In the genomic region with DNA sequence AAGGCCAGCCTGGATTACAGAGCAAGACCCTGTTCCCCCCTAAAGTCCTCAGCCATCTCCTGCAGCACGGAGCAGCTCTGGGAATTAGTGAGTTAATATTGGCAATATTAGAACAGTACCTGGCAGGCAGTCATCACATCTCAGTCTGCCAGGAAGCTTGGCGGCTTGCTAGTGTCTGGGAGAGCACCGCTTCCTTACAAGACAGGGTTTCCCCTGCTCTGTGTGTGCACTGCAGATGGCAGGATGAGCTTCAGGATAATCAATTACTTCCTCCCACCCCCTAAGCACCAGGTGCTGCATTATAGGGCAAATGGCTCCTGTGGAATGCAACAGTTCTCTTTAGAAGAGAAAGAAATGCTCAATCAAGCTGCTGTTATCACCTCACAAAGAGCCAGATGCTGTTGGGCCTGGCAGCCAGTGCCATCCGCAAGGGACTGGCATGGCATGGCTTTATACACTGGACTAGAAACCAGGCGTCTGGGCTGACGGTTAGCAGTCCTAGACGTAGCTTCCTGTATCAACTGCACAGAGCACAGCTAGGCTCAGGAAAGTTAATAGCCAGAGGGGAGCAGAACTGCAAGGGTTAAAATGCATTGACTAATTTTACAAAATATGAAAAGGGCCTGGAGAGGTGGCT, we compare ENCODE assay signal across 25 mouse cellular contexts. TPM values are rescaled to one million over a fixed set of nuclear protein-coding genes. Genes with fewer than 3 reads are reported as not detected.
DNase-seq lines count a peak whose midpoint lies in the region; ATAC-seq lines count a peak whose summit lies in the region.
"Had no signal": no experiment of that assay in that cellular context is flagged by ENCODE, and none has a peak within 500 bp of the region (broad histone marks: within the 10 kb centered on the region; RNA-seq: fewer than 3 reads in every experiment).

No protein-coding gene starts in this region.

- H3K9me3 ChIP-seq in forebrain, embryonic 13.5 days (replicated peaks): 0 out of 2 replicates have a peak, but pooled peaks cover 3% of the 10 kb centered on the region
- H3K9me3 ChIP-seq in forebrain, embryonic 12.5 days: no peaks in the 10 kb centered on the region
- H3K9me3 ChIP-seq in hindbrain, embryonic 15.5 days: peaks cover 3% of the 10 kb centered on the region; the same call in 1 of the 2 replicates
- no peaks in the 10 kb centered on the region for H3K9me3 ChIP-seq in hindbrain, embryonic 12.5 days (replicated peaks)
- H3K9me3 ChIP-seq in neural tube, embryonic 15.5 days (replicated peaks): no peaks in the 10 kb centered on the region
- H3K9me3 ChIP-seq in hindbrain, embryonic 16.5 days (ENCODE audit: control insufficient read depth, low read length): no peaks in the 10 kb centered on the region; the same call in 1 of the 2 replicates
- H3K9me3 ChIP-seq in liver, embryonic 12.5 days (replicated peaks): no peaks in the 10 kb centered on the region
- H3K9me3 ChIP-seq: G1E; heart, embryonic 15.5 days; intestine, embryonic 15.5 days; midbrain, embryonic 10.5 days had no signal

- H3K4me1 ChIP-seq in forebrain, embryonic 13.5 days: peaks cover 19% of the 10 kb centered on the region
- peaks cover 17% of the 10 kb centered on the region for H3K4me1 ChIP-seq in forebrain, embryonic 12.5 days
- H3K4me1 ChIP-seq in hindbrain, embryonic 15.5 days (replicated peaks): peaks cover 15% of the 10 kb centered on the region
- H3K4me1 ChIP-seq in hindbrain, embryonic 12.5 days: no peaks in the 10 kb centered on the region
- H3K4me1 ChIP-seq in neural tube, embryonic 15.5 days: peaks cover 11% of the 10 kb centered on the region
- H3K4me1 ChIP-seq in hindbrain, embryonic 16.5 days (ENCODE audit: control insufficient read depth, insufficient read depth, low read depth, low read length): peaks cover 8% of the 10 kb centered on the region
- H3K4me1 ChIP-seq in liver, embryonic 12.5 days: no peaks in the 10 kb centered on the region
- H3K4me1 ChIP-seq: heart, embryonic 15.5 days; intestine, embryonic 15.5 days; midbrain, embryonic 10.5 days had no signal

- no peak overlapping the region for H3K9ac ChIP-seq in forebrain, embryonic 13.5 days
- no peak overlapping the region for H3K9ac ChIP-seq in forebrain, embryonic 12.5 days
- no peak overlapping the region for H3K9ac ChIP-seq in hindbrain, embryonic 15.5 days
- no peak overlapping the region for H3K9ac ChIP-seq in hindbrain, embryonic 12.5 days
- H3K9ac ChIP-seq in neural tube, embryonic 15.5 days (replicated peaks): no peak overlapping the region
- no peak overlapping the region for H3K9ac ChIP-seq in hindbrain, embryonic 16.5 days (ENCODE audit: low read depth, low read length)
- H3K9ac ChIP-seq in liver, embryonic 12.5 days: no peak overlapping the region
- H3K9ac ChIP-seq: heart, embryonic 15.5 days; intestine, embryonic 15.5 days; liver, postnatal 0 days had no signal

- no peak overlapping the region for H3K4me2 ChIP-seq in forebrain, embryonic 13.5 days
- H3K4me2 ChIP-seq in forebrain, embryonic 12.5 days: no peak overlapping the region
- H3K4me2 ChIP-seq in hindbrain, embryonic 15.5 days: no peak overlapping the region
- H3K4me2 ChIP-seq in hindbrain, embryonic 12.5 days (replicated peaks): no peak overlapping the region
- H3K4me2 ChIP-seq in neural tube, embryonic 15.5 days: no peak overlapping the region
- H3K4me2 ChIP-seq in hindbrain, embryonic 16.5 days (ENCODE audit: low read length): no peak overlapping the region
- H3K4me2 ChIP-seq in liver, embryonic 12.5 days: no peak overlapping the region
- H3K4me2 ChIP-seq: heart, embryonic 15.5 days; intestine, embryonic 15.5 days had no signal

- H3K27ac ChIP-seq in forebrain, embryonic 13.5 days: peak overlapping the region; percentile 21
- H3K27ac ChIP-seq in forebrain, embryonic 12.5 days: no peak overlapping the region
- no peak overlapping the region for H3K27ac ChIP-seq in hindbrain, embryonic 15.5 days (replicated peaks)
- H3K27ac ChIP-seq in hindbrain, embryonic 12.5 days: no peak overlapping the region
- no peak overlapping the region for H3K27ac ChIP-seq in neural tube, embryonic 15.5 days (replicated peaks)
- no peak overlapping the region for H3K27ac ChIP-seq in hindbrain, embryonic 16.5 days (ENCODE audit: low read depth, low read length)
- no peak overlapping the region for H3K27ac ChIP-seq in liver, embryonic 12.5 days
- H3K27ac ChIP-seq: heart, embryonic 15.5 days; intestine, embryonic 15.5 days; midbrain, embryonic 10.5 days had no signal

- no peaks in the 10 kb centered on the region for H3K27me3 ChIP-seq in forebrain, embryonic 13.5 days
- no peaks in the 10 kb centered on the region for H3K27me3 ChIP-seq in forebrain, embryonic 12.5 days
- no peaks in the 10 kb centered on the region for H3K27me3 ChIP-seq in hindbrain, embryonic 15.5 days
- H3K27me3 ChIP-seq in hindbrain, embryonic 12.5 days: no peaks in the 10 kb centered on the region
- H3K27me3 ChIP-seq in neural tube, embryonic 15.5 days (replicated peaks): no peaks in the 10 kb centered on the region
- H3K27me3 ChIP-seq in hindbrain, embryonic 16.5 days (replicated peaks; ENCODE audit: control insufficient read depth, insufficient read depth, low read length): no peaks in the 10 kb centered on the region
- H3K27me3 ChIP-seq in liver, embryonic 12.5 days (replicated peaks): no peaks in the 10 kb centered on the region
- H3K27me3 ChIP-seq: CH12.LX; heart, embryonic 15.5 days; intestine, embryonic 15.5 days had no signal

- no peak for DNase-seq in neural tube, embryonic 10.5 days (ENCODE audit: extremely low spot score, low spot score)
- DNase-seq: adrenal gland, postnatal 36 days; B cell, adult 2 months; cerebellum, adult 18-20 months; gastrocnemius, postnatal 36 days; heart, postnatal 4 days; kidney, adult 9 months; kidney, postnatal 14 days; liver, postnatal 0 days; lung, postnatal 10 days; thymus, postnatal 14 days had no signal

- ATAC-seq in forebrain, embryonic 13.5 days: peak; percentile 68
- no peak for ATAC-seq in forebrain, embryonic 12.5 days (ENCODE audit: low FRiP score)
- ATAC-seq in hindbrain, embryonic 15.5 days (ENCODE audit: low FRiP score, low read depth): peak; percentile 89
- ATAC-seq in hindbrain, embryonic 12.5 days (ENCODE audit: low FRiP score): no peak
- ATAC-seq in neural tube, embryonic 15.5 days (ENCODE audit: low FRiP score): peak; percentile 68
- peak; percentile 66 for ATAC-seq in hindbrain, embryonic 16.5 days
- no peak for ATAC-seq in liver, embryonic 12.5 days
- ATAC-seq: intestine, embryonic 15.5 days; liver, postnatal 0 days; Patski had no signal

- H3K4me3 ChIP-seq in forebrain, embryonic 13.5 days: no peak overlapping the region
- H3K4me3 ChIP-seq in forebrain, embryonic 12.5 days (replicated peaks): no peak overlapping the region
- H3K4me3 ChIP-seq in hindbrain, embryonic 15.5 days: no peak overlapping the region
- H3K4me3 ChIP-seq in hindbrain, embryonic 12.5 days: no peak overlapping the region
- no peak overlapping the region for H3K4me3 ChIP-seq in neural tube, embryonic 15.5 days (replicated peaks)
- no peak overlapping the region for H3K4me3 ChIP-seq in hindbrain, embryonic 16.5 days (ENCODE audit: low read length)
- no peak overlapping the region for H3K4me3 ChIP-seq in liver, embryonic 12.5 days
- H3K4me3 ChIP-seq: heart, embryonic 15.5 days; intestine, embryonic 15.5 days; midbrain, embryonic 10.5 days had no signal

- no peaks in the 10 kb centered on the region for H3K36me3 ChIP-seq in forebrain, embryonic 13.5 days (ENCODE audit: poor library complexity, severe bottlenecking)
- H3K36me3 ChIP-seq in forebrain, embryonic 12.5 days (replicated peaks): no peaks in the 10 kb centered on the region
- no peaks in the 10 kb centered on the region for H3K36me3 ChIP-seq in hindbrain, embryonic 15.5 days
- H3K36me3 ChIP-seq in hindbrain, embryonic 12.5 days: no peaks in the 10 kb centered on the region
- H3K36me3 ChIP-seq in neural tube, embryonic 15.5 days: no peaks in the 10 kb centered on the region
- H3K36me3 ChIP-seq in hindbrain, embryonic 16.5 days (ENCODE audit: control insufficient read depth, insufficient read depth, low read length): no peaks in the 10 kb centered on the region
- H3K36me3 ChIP-seq in liver, embryonic 12.5 days: no peaks in the 10 kb centered on the region
- H3K36me3 ChIP-seq: G1E; heart, embryonic 15.5 days; intestine, embryonic 15.5 days; midbrain, embryonic 10.5 days had no signal

- WGBS in forebrain, embryonic 13.5 days: 74% methylated on average over 7 of the region's 7 CpGs
- WGBS in forebrain, embryonic 12.5 days: 79% methylated on average over 7 of the region's 7 CpGs
- WGBS in hindbrain, embryonic 15.5 days: 61% methylated on average over 7 of the region's 7 CpGs
- WGBS in hindbrain, embryonic 12.5 days: 87% methylated on average over 7 of the region's 7 CpGs
- 59% methylated on average over 7 of the region's 7 CpGs for WGBS in neural tube, embryonic 15.5 days
- 69% methylated on average over 7 of the region's 7 CpGs for WGBS in hindbrain, embryonic 16.5 days
- WGBS in liver, embryonic 12.5 days (ENCODE audit: insufficient replicate concordance): 68% methylated on average over 7 of the region's 7 CpGs

RNA-seq across cellular contexts. Expression of a gene that starts 38.3 kb away (rescaled TPM):
- 4.1 and 6.1 TPM in 2 replicates for polyA plus RNA-seq in forebrain, embryonic 13.5 days (2015; fragmentation: Nextera tagmentation; extraction: Ambion mirVana)
- 3.0 and 3.3 TPM in 2 replicates for polyA plus RNA-seq in forebrain, embryonic 12.5 days (2016; fragmentation: Nextera tagmentation; extraction: Ambion mirVana)
- polyA plus RNA-seq in hindbrain, embryonic 15.5 days (2015; fragmentation: Nextera tagmentation; extraction: Ambion mirVana): 4.4 and 5.2 TPM in 2 replicates
- polyA plus RNA-seq in hindbrain, embryonic 12.5 days (2016; fragmentation: Nextera tagmentation; extraction: Ambion mirVana): 1.1 and 1.4 TPM in 2 replicates
- polyA plus RNA-seq in neural tube, embryonic 15.5 days (2015; fragmentation: Nextera tagmentation; extraction: Ambion mirVana): 3.1 and 3.8 TPM in 2 replicates
- 4.0 and 4.4 TPM in 2 replicates for polyA plus RNA-seq in hindbrain, embryonic 16.5 days (2015; fragmentation: Nextera tagmentation; extraction: Ambion mirVana)
- 0.66 and 1.5 TPM in 2 replicates for polyA plus RNA-seq in liver, embryonic 12.5 days (2016; fragmentation: Nextera tagmentation; extraction: Ambion mirVana)
- polyA plus RNA-seq: G1E; liver, adult 2 months; Patski had no signal

Comparison
In these comparisons a context has a peak if more than half of its experiments do, and no peak if none do; other contexts are left out.
1. ATAC-seq: peak in forebrain, embryonic 13.5 days (single experiment), hindbrain, embryonic 15.5 days (single experiment), neural tube, embryonic 15.5 days (single experiment) and hindbrain, embryonic 16.5 days (single experiment); none in forebrain, embryonic 12.5 days (single experiment), hindbrain, embryonic 12.5 days (single experiment) and liver, embryonic 12.5 days (single experiment).